Mouse (Mus musculus): ENCODE data around the gene Sephs1. TPM values are rescaled to one million over a fixed set of nuclear protein-coding genes. Genes with fewer than 3 reads are reported as not detected.

The Sephs1 gene
- total RNA-seq, 2 experiments from 2014 or later = 19.0 to 19.9 TPM

GRCm38 (mm10) chr2:4875090-4875489 is 6.3 kb upstream of the Sephs1 start:
- no peak overlapping the region for H3K4me3 ChIP-seq
- no peak overlapping the region for H3K27ac ChIP-seq
- DNase-seq (ENCODE audit: extremely low spot score in 1 of 2, low spot score in 2 of 2) = no peak
- intact Hi-C loops (cut with DNase I) = no loop called here
- TF ChIP-seq CTCF (IDR thresholded peaks at IDR 0.05) = no peak

- no peak for TF ChIP-seq CTCF (IDR thresholded peaks at IDR 0.05)
- H3K4me3 ChIP-seq = no peak overlapping the region
- no peak overlapping the region for H3K27ac ChIP-seq
- DNase-seq (ENCODE audit: extremely low spot score in 1 of 2, low spot score in 2 of 2) = no peak
- intact Hi-C loops (cut with DNase I) = no loop called here
Measured at GRCm38 (mm10) chr2:4876131-4876530, 5.2 kb upstream of the Sephs1 start.

- intact Hi-C loops (cut with DNase I) = loop anchor here (5.0 kb wide), 1 partner anchor 379 kb away; no protein-coding TSS in a partner anchor
- peak; percentile 26 to 32 for DNase-seq (ENCODE audit: extremely low spot score in 1 of 2, low spot score in 2 of 2)
- TF ChIP-seq CTCF (IDR thresholded peaks at IDR 0.05) = no peak; the same call in 1 of the 2 replicates
- H3K4me3 ChIP-seq = peak overlapping the region; percentile 87
- peak overlapping the region; percentile 99 for H3K27ac ChIP-seq
Measured at GRCm38 (mm10) chr2:4880737-4881349, 521 bp upstream of the Sephs1 start.

- Histone ChIP-seq H3K4me3 (peak overlapping the region; percentile 87), H3K27ac (peak overlapping the region; percentile 99)
- intact Hi-C loops (cut with DNase I) = loop anchor here (5.0 kb wide), 1 partner anchor 380 kb away; no protein-coding TSS in a partner anchor
- DNase-seq (ENCODE audit: extremely low spot score in 1 of 2, low spot score in 2 of 2) = peak; percentile 65 to 68
- TF ChIP-seq CTCF (IDR thresholded peaks at IDR 0.05) = no peak
Measured at GRCm38 (mm10) chr2:4882249-4882791, 956 bp downstream of the Sephs1 start.

GRCm38 (mm10) chr2:4883009-4883704 is 1.8 kb downstream of the Sephs1 start:
- intact Hi-C loops (cut with DNase I) = loop anchor here (5.0 kb wide), 1 partner anchor 381 kb away; no protein-coding TSS in a partner anchor
- TF ChIP-seq CTCF (IDR thresholded peaks at IDR 0.05) = no peak
- no peak for DNase-seq (ENCODE audit: extremely low spot score in 1 of 2, low spot score in 2 of 2)
- H3K4me3 ChIP-seq = peak overlapping the region; percentile 87
- H3K27ac ChIP-seq = no peak overlapping the region

- Histone ChIP-seq H3K27ac (no peak overlapping the region), H3K4me3 (no peak overlapping the region)
- TF ChIP-seq CTCF (IDR thresholded peaks at IDR 0.05) = no peak
- DNase-seq (ENCODE audit: extremely low spot score in 1 of 2, low spot score in 2 of 2) = no peak
- intact Hi-C loops (cut with DNase I) = no loop called here
Measured at GRCm38 (mm10) chr2:4886896-4887295, 5.5 kb downstream of the Sephs1 start.

GRCm38 (mm10) chr2:4895598-4895997 is 14.2 kb downstream of the Sephs1 start:
- intact Hi-C loops (cut with DNase I) = no loop called here
- Histone ChIP-seq H3K4me3 (no peak overlapping the region), H3K27ac (no peak overlapping the region)
- DNase-seq (ENCODE audit: extremely low spot score in 1 of 2, low spot score in 2 of 2) = no peak
- no peak for TF ChIP-seq CTCF (IDR thresholded peaks at IDR 0.05)

GRCm38 (mm10) chr2:4896970-4897369 is 15.6 kb downstream of the Sephs1 start:
- no peak overlapping the region for H3K27ac ChIP-seq
- H3K4me3 ChIP-seq = no peak overlapping the region
- TF ChIP-seq CTCF (IDR thresholded peaks at IDR 0.05) = peak; percentile 26
- intact Hi-C loops (cut with DNase I) = no loop called here
- DNase-seq (ENCODE audit: extremely low spot score in 1 of 2, low spot score in 2 of 2) = no peak

- Histone ChIP-seq H3K27ac (no peak overlapping the region), H3K4me3 (no peak overlapping the region)
- no peak for TF ChIP-seq CTCF (IDR thresholded peaks at IDR 0.05)
- intact Hi-C loops (cut with DNase I) = no loop called here
- no peak for DNase-seq (ENCODE audit: extremely low spot score in 1 of 2, low spot score in 2 of 2)
Measured at GRCm38 (mm10) chr2:4900624-4901023, 19.3 kb downstream of the Sephs1 start.

- Histone ChIP-seq H3K27ac (no peak overlapping the region), H3K4me3 (no peak overlapping the region)
- intact Hi-C loops (cut with DNase I) = no loop called here
- TF ChIP-seq CTCF (IDR thresholded peaks at IDR 0.05) = no peak
- DNase-seq (ENCODE audit: extremely low spot score in 1 of 2, low spot score in 2 of 2) = no peak
Measured at GRCm38 (mm10) chr2:4902346-4902745, 21.0 kb downstream of the Sephs1 start.

- intact Hi-C loops (cut with DNase I) = no loop called here
- H3K4me3 ChIP-seq = no peak overlapping the region
- DNase-seq (ENCODE audit: extremely low spot score in 1 of 2, low spot score in 2 of 2) = no peak
- TF ChIP-seq CTCF (IDR thresholded peaks at IDR 0.05) = no peak
- H3K27ac ChIP-seq = no peak overlapping the region
Measured at GRCm38 (mm10) chr2:4907120-4907519, 25.8 kb downstream of the Sephs1 start.

GRCm38 (mm10) chr2:4907916-4908315 is 26.6 kb downstream of the Sephs1 start:
- Histone ChIP-seq H3K27ac (no peak overlapping the region), H3K4me3 (no peak overlapping the region)
- intact Hi-C loops (cut with DNase I) = no loop called here
- no peak for TF ChIP-seq CTCF (IDR thresholded peaks at IDR 0.05)
- no peak for DNase-seq (ENCODE audit: extremely low spot score in 1 of 2, low spot score in 2 of 2)
